Mouse (Mus musculus): ENCODE data around the gene Pmis2.
A peak's percentile ranks its signal among the peaks of the same experiment; 100 is the strongest.

The Pmis2 gene

GRCm38 (mm10) chr7:30634621-30635020 lies 36.8 kb downstream of the Pmis2 start:
- peak; percentile 74 for DNase-seq (ENCODE audit: extremely low spot score, low spot score)

- peak; percentile 26 for DNase-seq (ENCODE audit: extremely low spot score, low spot score)
Observed at GRCm38 (mm10) chr7:30633762-30634412, 37.5 kb downstream of the Pmis2 start.

- DNase-seq (ENCODE audit: extremely low spot score, low spot score), result no peak
Observed at GRCm38 (mm10) chr7:30629013-30629412, 42.4 kb downstream of the Pmis2 start.

GRCm38 (mm10) chr7:30626647-30627046 lies 44.8 kb downstream of the Pmis2 start:
- DNase-seq (ENCODE audit: extremely low spot score, low spot score), result no peak

- DNase-seq (ENCODE audit: extremely low spot score, low spot score), result peak; percentile 87
Observed at GRCm38 (mm10) chr7:30625530-30626384, 45.6 kb downstream of the Pmis2 start, which contains the start of gene Cox6b1. Gene Cox6b1, minus strand, starts transcription at chr7:30626151.

Data from neural tube, embryonic 10.5 days (tissue).